Mouse (Mus musculus) spleen, postnatal 4 days (tissue): ENCODE measurements at regions not wholly inside any gene's neighbourhood (a gene's known extent, or its start where the extent isn't known, plus 50 kb on each side); places are given as distances from the start of the nearest gene placed in this dataset.
"Not testable (repeated sequence)": the region's sequence is repeated elsewhere in the genome, so short reads cannot be mapped to it uniquely, and the experiment has no call there.

ENCODE experiments used
- DNase-seq, 2 experiments: peaks; one replicate each; pipeline ENCODE4 v3.0.0; 2022; ENCODE audit warnings: low spot score in 2 of 2

- DNase-seq = no peak
Measured at GRCm38 (mm10) chr8:86280093-86280721, 300.3 kb downstream of the Abcc12 start.

- DNase-seq = no peak
Measured at GRCm38 (mm10) chr8:86275699-86276098, 304.8 kb downstream of the Abcc12 start.

GRCm38 (mm10) chr8:86273811-86274210, 306.7 kb downstream of the Abcc12 start:
- DNase-seq = no peak

- no peak for DNase-seq
Measured at GRCm38 (mm10) chr8:86272626-86273025, 307.9 kb downstream of the Abcc12 start.

- no peak for DNase-seq
Measured at GRCm38 (mm10) chr8:86271477-86271876, 309.0 kb downstream of the Abcc12 start.

GRCm38 (mm10) chr8:86258011-86258410, 322.5 kb downstream of the Abcc12 start:
- DNase-seq = peak in 1 of 2 experiments; percentile 47

GRCm38 (mm10) chr8:86255431-86255830, 325.1 kb downstream of the Abcc12 start:
- DNase-seq = peak in 1 of 2 experiments; percentile 35

- peak in 1 of 2 experiments; percentile 13 for DNase-seq
Measured at GRCm38 (mm10) chr8:86254680-86255079, 325.8 kb downstream of the Abcc12 start.

- no peak for DNase-seq
Measured at GRCm38 (mm10) chr8:86252696-86253355, 327.7 kb downstream of the Abcc12 start.

GRCm38 (mm10) chr8:86234696-86235095, 345.8 kb downstream of the Abcc12 start:
- DNase-seq = no peak

- DNase-seq = not testable (repeated sequence)
Measured at GRCm38 (mm10) chr8:86231994-86232393, 348.5 kb downstream of the Abcc12 start.

GRCm38 (mm10) chr8:86224851-86225250, 355.6 kb downstream of the Abcc12 start:
- DNase-seq = no peak

- no peak for DNase-seq
Measured at GRCm38 (mm10) chr8:86222715-86223114, 357.8 kb downstream of the Abcc12 start.

GRCm38 (mm10) chr8:86222228-86222627, 358.3 kb downstream of the Abcc12 start:
- no peak for DNase-seq

- no peak for DNase-seq
Measured at GRCm38 (mm10) chr8:86214399-86214798, 366.1 kb downstream of the Abcc12 start.

- DNase-seq = no peak
Measured at GRCm38 (mm10) chr8:86212461-86212860, 368.0 kb downstream of the Abcc12 start.

- DNase-seq = no peak
Measured at GRCm38 (mm10) chr8:86208812-86209262, 368.1 kb downstream of the Phkb start.

- no peak for DNase-seq
Measured at GRCm38 (mm10) chr8:86204421-86205229, 363.9 kb downstream of the Phkb start.

- no peak for DNase-seq
Measured at GRCm38 (mm10) chr8:86203107-86203506, 362.3 kb downstream of the Phkb start.

GRCm38 (mm10) chr8:86201830-86202229, 361.1 kb downstream of the Phkb start:
- no peak for DNase-seq

- no peak for DNase-seq
Measured at GRCm38 (mm10) chr8:86192262-86192661, 351.5 kb downstream of the Phkb start.

- DNase-seq = no peak
Measured at GRCm38 (mm10) chr8:86184671-86185070, 343.9 kb downstream of the Phkb start.
